Mouse (Mus musculus): ENCODE results near the gene Fam43a. TPM values are rescaled to one million over a fixed set of nuclear protein-coding genes. Genes with fewer than 3 reads are reported as not detected.

Gene Fam43a
- total and polyA plus RNA-seq, 3 experiments, result 82.1 to 121 (median 106) TPM

- TF ChIP-seq MYC (IDR thresholded peaks at IDR 0.05; ENCODE audit: low read depth, low read length), result peak; percentile 74
- TF ChIP-seq UBTF (IDR thresholded peaks at IDR 0.05; ENCODE audit: low read depth, low read length), result no peak
- peak in 1 of 2 experiments; percentile 0; a peak in 1 of 4 replicates for TF ChIP-seq CTCF (conservative IDR thresholded peaks at IDR 0.05 in 1 of 2, IDR thresholded peaks at IDR 0.05 in 1 of 2; ENCODE audit: low read depth in 2 of 2, low read length in 2 of 2)
- TF ChIP-seq ZNF384 (IDR thresholded peaks at IDR 0.05; ENCODE audit: low read depth, low read length), result no peak
- TF ChIP-seq MXI1 (IDR thresholded peaks at IDR 0.05; ENCODE audit: low read depth, low read length), result no peak; the same call in 1 of the 2 replicates
- TF ChIP-seq GABPA (IDR thresholded peaks at IDR 0.05; ENCODE audit: insufficient replicate concordance, low read depth, low read length), result no peak
- no peak for TF ChIP-seq ZC3H11A (IDR thresholded peaks at IDR 0.05; ENCODE audit: low read depth, low read length)
- peak; percentile 37; the same call in 1 of the 2 replicates for TF ChIP-seq HCFC1 (IDR thresholded peaks at IDR 0.05; ENCODE audit: low read depth, low read length)
- TF ChIP-seq ETS1 (conservative IDR thresholded peaks at IDR 0.05; ENCODE audit: low read depth, low read length), result peak; percentile 68; the same call in 1 of the 2 replicates
- no peak; the same call in none of the 2 replicates for TF ChIP-seq POLR2AphosphoS2 (IDR thresholded peaks at IDR 0.05; ENCODE audit: low read depth, low read length)
- 0 out of 2 replicates have a peak, but pooled peaks have one; percentile 29 for TF ChIP-seq NELFE (IDR thresholded peaks at IDR 0.05; ENCODE audit: low read depth, low read length)
- peak; percentile 71; the same call in 1 of the 2 replicates for TF ChIP-seq SIN3A (IDR thresholded peaks at IDR 0.05; ENCODE audit: low read length)
- TF ChIP-seq IRF4 (IDR thresholded peaks at IDR 0.05; ENCODE audit: low read depth, low read length), result peak; percentile 62; the same call in 1 of the 2 replicates
- peak; percentile 24 for TF ChIP-seq SMC3 (IDR thresholded peaks at IDR 0.05; ENCODE audit: low read depth, low read length)
- 0 out of 2 replicates have a peak, but pooled peaks have one; percentile 5 for TF ChIP-seq ELF1 (IDR thresholded peaks at IDR 0.05; ENCODE audit: low read depth, low read length)
- no peak for TF ChIP-seq TBP (conservative IDR thresholded peaks at IDR 0.05; ENCODE audit: low read depth, low read length)
- no peak for TF ChIP-seq USF1 (IDR thresholded peaks at IDR 0.05; ENCODE audit: low read depth, low read length)
- 0 out of 2 replicates have a peak, but pooled peaks have one; percentile 35 for TF ChIP-seq KAT2A (IDR thresholded peaks at IDR 0.05; ENCODE audit: insufficient replicate concordance, low read length)
- TF ChIP-seq JUND (conservative IDR thresholded peaks at IDR 0.05; ENCODE audit: low read depth, low read length), result peak; percentile 15; the same call in 1 of the 2 replicates
- no peak for TF ChIP-seq USF2 (conservative IDR thresholded peaks at IDR 0.05; ENCODE audit: low read depth, low read length)
- peak; percentile 22; the same call in 1 of the 2 replicates for TF ChIP-seq POLR2A (IDR thresholded peaks at IDR 0.05; ENCODE audit: low read depth, low read length)
Observed at GRCm38 (mm10) chr16:30604061-30604806, 4.7 kb downstream of the Fam43a start (continued).

- peak; percentile 65 for DNase-seq (ENCODE audit: extremely low read depth)
- dilution Hi-C loops (cut with MboI; ENCODE audit: extremely low pct_ligation_motif_present, extremely low pct_unique_long_range_greater_than_20kb, low sequenced_read_pairs), result no loop called here
- Histone ChIP-seq H3K36me3 (replicated peaks in 1 of 2; ENCODE audit: control insufficient read depth in 1 of 2, insufficient read depth in 1 of 2, low read length in 1 of 2) (peaks cover 14 to 34% of the 10 kb centered on the region in 2 experiments), H3K4me1 (ENCODE audit: control insufficient read depth in 1 of 2, insufficient read depth in 2 of 2) (peaks cover 33 to 70% of the 10 kb centered on the region in 2 experiments), H3K4me2 (ENCODE audit: insufficient read depth, low read depth, poor library complexity, severe bottlenecking) (peak overlapping the region; percentile 11), H3K79me2 (replicated peaks; ENCODE audit: control insufficient read depth, extremely low read depth, insufficient read depth, poor library complexity, severe bottlenecking) (peaks cover 36% of the 10 kb centered on the region), H3K27me3 (replicated peaks) (no peaks in the 10 kb centered on the region), H3K27ac (ENCODE audit: insufficient read depth, low read depth) (peak overlapping the region; percentile 90), H3K9ac (ENCODE audit: insufficient read depth, low read depth) (0 out of 2 replicates have a peak overlapping the region, but pooled peaks have one; percentile 3), H3K9me3 (replicated peaks; ENCODE audit: low read length) (no peaks in the 10 kb centered on the region), H3K4me3 (replicated peaks in 1 of 3; ENCODE audit: low read depth in 2 of 3, low read length in 2 of 3, poor library complexity in 1 of 3) (peak overlapping the region in 2 of 3 experiments; percentile 36 to 39)
- in situ Hi-C loops (cut with MboI; ENCODE audit: low pct_ligation_motif_present, low pct_unique_long_range_greater_than_20kb, low sequenced_read_pairs), result loop anchor here (5.0 to 10.0 kb wide), 2 partner anchors 33 to 70 kb away; no protein-coding TSS in a partner anchor
- TF ChIP-seq ELF1 (IDR thresholded peaks at IDR 0.05; ENCODE audit: low read depth, low read length), result 0 out of 2 replicates have a peak, but pooled peaks have one; percentile 3
- TF ChIP-seq MEF2A (IDR thresholded peaks at IDR 0.05; ENCODE audit: borderline replicate concordance, low read depth, low read length), result no peak
- TF ChIP-seq ZNF384 (IDR thresholded peaks at IDR 0.05; ENCODE audit: low read depth, low read length), result no peak
- no peak for TF ChIP-seq RAD21 (IDR thresholded peaks at IDR 0.05; ENCODE audit: low read depth, low read length)
- no peak for TF ChIP-seq GABPA (IDR thresholded peaks at IDR 0.05; ENCODE audit: insufficient replicate concordance, low read depth, low read length)
- TF ChIP-seq ZC3H11A (IDR thresholded peaks at IDR 0.05; ENCODE audit: low read depth, low read length), result no peak
- TF ChIP-seq USF1 (IDR thresholded peaks at IDR 0.05; ENCODE audit: low read depth, low read length), result no peak
- TF ChIP-seq NRF1 (IDR thresholded peaks at IDR 0.05; ENCODE audit: low read depth, low read length), result no peak
- no peak for TF ChIP-seq TBP (conservative IDR thresholded peaks at IDR 0.05; ENCODE audit: low read depth, low read length)
- TF ChIP-seq NELFE (IDR thresholded peaks at IDR 0.05; ENCODE audit: low read depth, low read length), result no peak
- TF ChIP-seq HCFC1 (IDR thresholded peaks at IDR 0.05; ENCODE audit: low read depth, low read length), result no peak
- no peak for TF ChIP-seq ZKSCAN1 (IDR thresholded peaks at IDR 0.05; ENCODE audit: borderline replicate concordance, low read depth, low read length)
- TF ChIP-seq MXI1 (IDR thresholded peaks at IDR 0.05; ENCODE audit: low read depth, low read length), result peak; percentile 4; the same call in 1 of the 2 replicates
- no peak for TF ChIP-seq CHD2 (IDR thresholded peaks at IDR 0.05; ENCODE audit: low read length)
- TF ChIP-seq PAX5 (IDR thresholded peaks at IDR 0.05; ENCODE audit: low read length), result no peak
- no peak for TF ChIP-seq ZMIZ1 (IDR thresholded peaks at IDR 0.05; ENCODE audit: low read depth, low read length)
- 0 out of 2 replicates have a peak, but pooled peaks have one; percentile 2 for TF ChIP-seq BHLHE40 (IDR thresholded peaks at IDR 0.05; ENCODE audit: low read depth, low read length)
- no peak for TF ChIP-seq SMC3 (IDR thresholded peaks at IDR 0.05; ENCODE audit: low read depth, low read length)
- TF ChIP-seq JUND (conservative IDR thresholded peaks at IDR 0.05; ENCODE audit: low read depth, low read length), result no peak
- TF ChIP-seq IRF4 (IDR thresholded peaks at IDR 0.05; ENCODE audit: low read depth, low read length), result 0 out of 2 replicates have a peak, but pooled peaks have one; percentile 2
Observed at GRCm38 (mm10) chr16:30604807-30605137, 5.2 kb downstream of the Fam43a start.

All from CH12.LX (cell line).